Mouse (Mus musculus) activated CD4-positive, CD25-positive, alpha-beta regulatory T cell, adult 9 weeks (primary cell): Measurements from ENCODE around the gene Gjb3. TPM values are rescaled to one million over a fixed set of nuclear protein-coding genes. Genes with fewer than 3 reads are reported as not detected.

Source experiments
- polyA plus RNA-seq: library from polyadenylated mRNA; unstranded; fragments of 100-300 nt; shearing (Covaris generic); gene quantifications from one replicate; pipeline ENCODE4 v1.2.1, GENCODE M21; 2017

Gene Gjb3
- not detected for polyA plus RNA-seq

DNA sequence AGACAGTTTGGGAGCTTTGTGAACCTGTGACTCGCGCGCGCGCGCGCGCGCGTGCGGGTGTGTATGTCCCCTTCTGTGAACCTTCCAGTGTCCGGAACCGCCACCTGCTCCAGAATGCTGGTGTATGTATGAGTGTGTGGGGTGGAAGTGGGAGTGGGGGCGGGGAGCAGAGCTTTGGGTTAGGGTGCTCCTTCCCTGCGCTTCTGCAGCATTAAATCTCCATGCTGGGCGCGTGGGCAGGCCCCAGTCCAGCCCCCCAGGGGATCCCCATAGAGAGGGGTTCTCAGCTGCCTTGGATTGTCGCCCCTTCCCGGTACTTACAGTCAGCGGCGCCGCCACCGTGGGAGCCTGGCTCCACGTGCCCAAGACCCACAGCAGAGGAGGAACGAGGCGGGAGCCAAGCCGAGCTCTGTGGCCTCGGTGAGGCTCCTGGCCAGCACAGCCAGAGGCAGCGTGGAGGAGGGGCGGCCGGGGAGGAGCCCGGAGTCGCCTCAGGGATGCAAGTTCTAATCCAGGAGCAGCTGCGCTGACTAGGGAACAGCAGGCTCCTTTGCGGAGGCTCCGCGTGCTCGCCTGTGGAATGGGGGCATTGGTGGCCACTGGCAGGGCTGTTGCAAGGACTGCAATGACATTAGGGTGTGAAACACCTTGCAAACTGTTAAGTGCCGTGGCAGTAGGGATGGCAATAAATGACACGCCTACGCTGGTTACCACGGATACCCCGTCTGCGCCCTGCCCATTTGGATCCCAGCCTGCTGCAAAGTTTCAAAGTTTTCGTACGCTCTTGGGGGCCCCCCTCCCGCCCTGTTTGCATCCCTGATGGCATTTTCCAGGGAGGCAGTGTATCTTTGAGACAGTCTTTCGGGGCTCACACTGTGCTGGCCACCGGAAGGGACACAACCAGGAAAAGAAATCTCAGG lies at the start of gene Gjb3:
Gene Gjb3, minus strand, starts transcription at position 664 of the 920 bp plus-strand sequence.

DNA sequence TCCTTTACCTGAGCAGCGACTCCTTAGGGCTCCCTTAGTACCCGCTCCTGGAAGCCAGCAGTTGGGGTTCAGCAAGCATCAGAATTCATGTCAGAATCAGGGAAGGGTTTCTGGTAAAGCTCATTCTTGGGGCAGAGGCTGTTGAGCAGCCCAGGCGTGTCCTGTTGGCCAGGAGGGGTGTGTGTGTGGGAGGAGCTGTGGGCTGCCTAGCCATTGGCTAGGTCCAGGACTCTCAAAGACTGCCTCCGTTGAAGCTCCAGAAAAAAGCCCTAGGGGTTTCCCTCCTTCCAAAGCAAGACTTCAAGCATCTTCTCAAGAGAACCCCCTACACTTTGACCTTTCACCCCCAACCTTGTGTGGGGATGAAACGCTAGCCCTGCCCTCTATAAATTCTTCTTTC lies 27.4 kb upstream of the Gjb3 start, which contains the start of gene Gjb5:
Gene Gjb5, minus strand, starts transcription at position 164 of the 400 bp plus-strand sequence.

GRCm38 (mm10) chr4:127353951-127354438 lies 23.4 kb upstream of the Gjb3 start, which contains the start of gene Gjb4:
TSS of gene Gjb4 (minus strand) at chr4:127354081.

GRCm38 (mm10) chr4:127313861-127314260 lies 16.8 kb downstream of the Gjb3 start, which contains the start of gene Gja4:
TSS of gene Gja4 (minus strand) at chr4:127314039.

Other genes with a start within 250 kb of the Gjb3 start
- gene Tmem35b, start 207.2 kb downstream of the Gjb3 start, polyA plus RNA-seq: 27.6 TPM
- gene Dlgap3, start 161.6 kb downstream of the Gjb3 start, polyA plus RNA-seq: not detected
- gene Smim12, start 87.1 kb downstream of the Gjb3 start, polyA plus RNA-seq: 52.7 TPM
- not detected for gene Gja4, start 16.8 kb downstream of the Gjb3 start, polyA plus RNA-seq
- not detected for gene Gjb4, start 23.2 kb upstream of the Gjb3 start, polyA plus RNA-seq
- gene Gjb5, start 27.3 kb upstream of the Gjb3 start, polyA plus RNA-seq: not detected